Mouse (Mus musculus): ENCODE results near the gene Anp32a. TPM values are rescaled to one million over a fixed set of nuclear protein-coding genes. Genes with fewer than 3 reads are reported as not detected.

Anp32a gene
- polyA plus RNA-seq, 1 experiment from 2014 or later = 176 TPM

- Histone ChIP-seq H3K36me3 (ENCODE audit: control insufficient read depth, insufficient read depth) (no peaks in the 10 kb centered on the region), H3K27ac (ENCODE audit: low read length) (peak overlapping the region; percentile 99), H3K4me1 (ENCODE audit: control insufficient read depth, insufficient read depth, low read length) (peaks cover 43% of the 10 kb centered on the region), H3K4me3 (ENCODE audit: low read length) (peak overlapping the region; percentile 95), H3K27me3 (ENCODE audit: control insufficient read depth, insufficient read depth, low read length) (no peaks in the 10 kb centered on the region), H3K9me3 (replicated peaks; ENCODE audit: control insufficient read depth, low read length) (no peaks in the 10 kb centered on the region), H3K4me2 (ENCODE audit: low read depth, low read length) (peak overlapping the region; percentile 84), H3K9ac (ENCODE audit: low read length) (peak overlapping the region; percentile 97)
- ATAC-seq (replicated peaks; ENCODE audit: extremely low read depth, insufficient read depth, low FRiP score) = peak; percentile 15
- WGBS = under 1% methylated on average over 26 of the region's 26 CpGs
Measured at GRCm38 (mm10) chr9:62344545-62344944, 3.5 kb downstream of the Anp32a start.

GRCm38 (mm10) chr9:62345081-62345481 is 4.0 kb downstream of the Anp32a start:
- peak overlapping the region; percentile 84 for H3K4me2 ChIP-seq (ENCODE audit: low read depth, low read length)
- ATAC-seq (replicated peaks; ENCODE audit: extremely low read depth, insufficient read depth, low FRiP score) = no peak
- no peaks in the 10 kb centered on the region for H3K9me3 ChIP-seq (replicated peaks; ENCODE audit: control insufficient read depth, low read length)
- H3K4me1 ChIP-seq (ENCODE audit: control insufficient read depth, insufficient read depth, low read length) = peaks cover 48% of the 10 kb centered on the region
- H3K36me3 ChIP-seq (ENCODE audit: control insufficient read depth, insufficient read depth) = no peaks in the 10 kb centered on the region
- H3K9ac ChIP-seq (ENCODE audit: low read length) = peak overlapping the region; percentile 97
- no peaks in the 10 kb centered on the region for H3K27me3 ChIP-seq (ENCODE audit: control insufficient read depth, insufficient read depth, low read length)
- peak overlapping the region; percentile 99 for H3K27ac ChIP-seq (ENCODE audit: low read length)
- H3K4me3 ChIP-seq (ENCODE audit: low read length) = peak overlapping the region; percentile 95
- WGBS = 14% methylated on average over 11 of the region's 11 CpGs

- Histone ChIP-seq H3K36me3 (ENCODE audit: control insufficient read depth, insufficient read depth) (no peaks in the 10 kb centered on the region), H3K9ac (ENCODE audit: low read length) (peak overlapping the region; percentile 97), H3K27me3 (ENCODE audit: control insufficient read depth, insufficient read depth, low read length) (no peaks in the 10 kb centered on the region), H3K4me3 (ENCODE audit: low read length) (peak overlapping the region; percentile 95), H3K27ac (ENCODE audit: low read length) (peak overlapping the region; percentile 99), H3K4me1 (ENCODE audit: control insufficient read depth, insufficient read depth, low read length) (peaks cover 52% of the 10 kb centered on the region), H3K9me3 (replicated peaks; ENCODE audit: control insufficient read depth, low read length) (no peaks in the 10 kb centered on the region), H3K4me2 (ENCODE audit: low read depth, low read length) (peak overlapping the region; percentile 84)
- 41% methylated on average over 9 of the region's 9 CpGs for WGBS
- ATAC-seq (replicated peaks; ENCODE audit: extremely low read depth, insufficient read depth, low FRiP score) = no peak
Measured at GRCm38 (mm10) chr9:62345633-62346387, 4.7 kb downstream of the Anp32a start.

DNA sequence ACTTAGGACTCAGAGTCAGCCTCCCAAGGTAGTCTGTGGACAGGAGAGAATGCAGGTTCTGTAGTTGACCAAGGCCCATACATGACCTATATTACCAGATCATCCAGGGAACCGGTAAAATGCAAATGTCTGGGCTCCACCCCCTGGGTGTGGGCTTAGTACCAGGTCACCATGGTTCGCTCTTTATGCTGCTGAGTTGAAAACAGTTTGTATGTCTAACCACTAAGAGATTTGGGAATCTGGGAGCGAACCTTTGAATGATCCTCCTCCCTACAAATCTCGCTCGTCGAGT is 5.2 kb downstream of the Anp32a start:
- H3K9ac ChIP-seq (ENCODE audit: low read length) = no peak overlapping the region
- no peaks in the 10 kb centered on the region for H3K9me3 ChIP-seq (replicated peaks; ENCODE audit: control insufficient read depth, low read length)
- no peak overlapping the region; the same call in 1 of the 2 replicates for H3K4me3 ChIP-seq (ENCODE audit: low read length)
- H3K4me2 ChIP-seq (ENCODE audit: low read depth, low read length) = peak overlapping the region; percentile 84
- ATAC-seq (replicated peaks; ENCODE audit: extremely low read depth, insufficient read depth, low FRiP score) = no peak
- no peaks in the 10 kb centered on the region for H3K27me3 ChIP-seq (ENCODE audit: control insufficient read depth, insufficient read depth, low read length)
- H3K4me1 ChIP-seq (ENCODE audit: control insufficient read depth, insufficient read depth, low read length) = peaks cover 54% of the 10 kb centered on the region
- no peak overlapping the region for H3K27ac ChIP-seq (ENCODE audit: low read length)
- WGBS = 69% methylated on average over 6 of the region's 6 CpGs
- no peaks in the 10 kb centered on the region for H3K36me3 ChIP-seq (ENCODE audit: control insufficient read depth, insufficient read depth)

GRCm38 (mm10) chr9:62347201-62347600 is 6.1 kb downstream of the Anp32a start:
- peak overlapping the region; percentile 42 for H3K9ac ChIP-seq (ENCODE audit: low read length)
- peak overlapping the region; percentile 7; the same call in 1 of the 2 replicates for H3K4me3 ChIP-seq (ENCODE audit: low read length)
- peaks cover 58% of the 10 kb centered on the region for H3K4me1 ChIP-seq (ENCODE audit: control insufficient read depth, insufficient read depth, low read length)
- H3K36me3 ChIP-seq (ENCODE audit: control insufficient read depth, insufficient read depth) = no peaks in the 10 kb centered on the region
- no peaks in the 10 kb centered on the region for H3K27me3 ChIP-seq (ENCODE audit: control insufficient read depth, insufficient read depth, low read length)
- 39% methylated on average over 5 of the region's 5 CpGs for WGBS
- H3K9me3 ChIP-seq (replicated peaks; ENCODE audit: control insufficient read depth, low read length) = no peaks in the 10 kb centered on the region
- no peak for ATAC-seq (replicated peaks; ENCODE audit: extremely low read depth, insufficient read depth, low FRiP score)
- H3K27ac ChIP-seq (ENCODE audit: low read length) = peak overlapping the region; percentile 71
- peak overlapping the region; percentile 26 for H3K4me2 ChIP-seq (ENCODE audit: low read depth, low read length)

DNA sequence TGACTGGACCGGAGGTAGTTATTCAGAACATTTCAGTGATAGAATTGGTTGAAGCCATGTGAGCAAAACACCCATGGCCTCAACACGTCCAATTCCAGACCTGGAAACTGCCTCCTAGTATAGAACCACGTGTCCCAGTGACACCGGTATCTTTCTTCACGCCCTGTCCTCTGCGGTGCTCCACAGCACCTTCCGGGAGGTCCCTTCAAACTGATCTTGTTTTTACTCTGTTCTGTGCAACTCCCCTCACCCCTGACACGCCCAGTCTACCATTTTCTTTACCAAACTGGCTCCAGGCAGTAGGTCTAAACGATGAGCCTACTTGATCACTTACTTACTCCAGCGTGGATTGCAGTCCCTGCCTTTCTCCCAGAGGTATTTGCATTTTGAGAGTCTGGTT is 7.0 kb downstream of the Anp32a start:
- WGBS = 75% methylated on average over 10 of the region's 10 CpGs
- Histone ChIP-seq H3K4me3 (ENCODE audit: low read length) (no peak overlapping the region), H3K9ac (ENCODE audit: low read length) (no peak overlapping the region), H3K4me1 (ENCODE audit: control insufficient read depth, insufficient read depth, low read length) (peaks cover 58% of the 10 kb centered on the region), H3K27me3 (ENCODE audit: control insufficient read depth, insufficient read depth, low read length) (no peaks in the 10 kb centered on the region), H3K36me3 (ENCODE audit: control insufficient read depth, insufficient read depth) (no peaks in the 10 kb centered on the region), H3K9me3 (replicated peaks; ENCODE audit: control insufficient read depth, low read length) (no peaks in the 10 kb centered on the region), H3K4me2 (ENCODE audit: low read depth, low read length) (no peak overlapping the region), H3K27ac (ENCODE audit: low read length) (peak overlapping the region; percentile 52)
- ATAC-seq (replicated peaks; ENCODE audit: extremely low read depth, insufficient read depth, low FRiP score) = no peak

GRCm38 (mm10) chr9:62348467-62348985 is 7.4 kb downstream of the Anp32a start:
- peaks cover 59% of the 10 kb centered on the region for H3K4me1 ChIP-seq (ENCODE audit: control insufficient read depth, insufficient read depth, low read length)
- peak overlapping the region; percentile 30; the same call in 1 of the 2 replicates for H3K9ac ChIP-seq (ENCODE audit: low read length)
- 47% methylated on average over 6 of the region's 6 CpGs for WGBS
- no peak for ATAC-seq (replicated peaks; ENCODE audit: extremely low read depth, insufficient read depth, low FRiP score)
- H3K4me3 ChIP-seq (ENCODE audit: low read length) = no peak overlapping the region
- H3K27ac ChIP-seq (ENCODE audit: low read length) = peak overlapping the region; percentile 85
- H3K36me3 ChIP-seq (ENCODE audit: control insufficient read depth, insufficient read depth) = no peaks in the 10 kb centered on the region
- peak overlapping the region; percentile 52 for H3K4me2 ChIP-seq (ENCODE audit: low read depth, low read length)
- H3K27me3 ChIP-seq (ENCODE audit: control insufficient read depth, insufficient read depth, low read length) = no peaks in the 10 kb centered on the region
- no peaks in the 10 kb centered on the region for H3K9me3 ChIP-seq (replicated peaks; ENCODE audit: control insufficient read depth, low read length)

GRCm38 (mm10) chr9:62349250-62349649 is 8.2 kb downstream of the Anp32a start:
- H3K27ac ChIP-seq (ENCODE audit: low read length) = peak overlapping the region; percentile 85
- ATAC-seq (replicated peaks; ENCODE audit: extremely low read depth, insufficient read depth, low FRiP score) = peak; percentile 58; the same call in 1 of the 2 replicates
- no peaks in the 10 kb centered on the region for H3K9me3 ChIP-seq (replicated peaks; ENCODE audit: control insufficient read depth, low read length)
- peak overlapping the region; percentile 30; the same call in 1 of the 2 replicates for H3K9ac ChIP-seq (ENCODE audit: low read length)
- peak overlapping the region; percentile 52 for H3K4me2 ChIP-seq (ENCODE audit: low read depth, low read length)
- WGBS = 22% methylated on average over 15 of the region's 15 CpGs
- H3K27me3 ChIP-seq (ENCODE audit: control insufficient read depth, insufficient read depth, low read length) = no peaks in the 10 kb centered on the region
- peaks cover 66% of the 10 kb centered on the region for H3K4me1 ChIP-seq (ENCODE audit: control insufficient read depth, insufficient read depth, low read length)
- peak overlapping the region; percentile 15; the same call in 1 of the 2 replicates for H3K4me3 ChIP-seq (ENCODE audit: low read length)
- H3K36me3 ChIP-seq (ENCODE audit: control insufficient read depth, insufficient read depth) = no peaks in the 10 kb centered on the region

- H3K9ac ChIP-seq (ENCODE audit: low read length) = no peak overlapping the region
- ATAC-seq (replicated peaks; ENCODE audit: extremely low read depth, insufficient read depth, low FRiP score) = no peak
- peak overlapping the region; percentile 30 for H3K27ac ChIP-seq (ENCODE audit: low read length)
- no peak overlapping the region for H3K4me2 ChIP-seq (ENCODE audit: low read depth, low read length)
- no peaks in the 10 kb centered on the region for H3K9me3 ChIP-seq (replicated peaks; ENCODE audit: control insufficient read depth, low read length)
- no peak overlapping the region for H3K4me3 ChIP-seq (ENCODE audit: low read length)
- WGBS = 55% methylated on average over 2 of the region's 2 CpGs
- peaks cover 71% of the 10 kb centered on the region for H3K4me1 ChIP-seq (ENCODE audit: control insufficient read depth, insufficient read depth, low read length)
- H3K36me3 ChIP-seq (ENCODE audit: control insufficient read depth, insufficient read depth) = no peaks in the 10 kb centered on the region
- H3K27me3 ChIP-seq (ENCODE audit: control insufficient read depth, insufficient read depth, low read length) = no peaks in the 10 kb centered on the region
Measured at GRCm38 (mm10) chr9:62350721-62351120, 9.6 kb downstream of the Anp32a start.
